In the genomic region with DNA sequence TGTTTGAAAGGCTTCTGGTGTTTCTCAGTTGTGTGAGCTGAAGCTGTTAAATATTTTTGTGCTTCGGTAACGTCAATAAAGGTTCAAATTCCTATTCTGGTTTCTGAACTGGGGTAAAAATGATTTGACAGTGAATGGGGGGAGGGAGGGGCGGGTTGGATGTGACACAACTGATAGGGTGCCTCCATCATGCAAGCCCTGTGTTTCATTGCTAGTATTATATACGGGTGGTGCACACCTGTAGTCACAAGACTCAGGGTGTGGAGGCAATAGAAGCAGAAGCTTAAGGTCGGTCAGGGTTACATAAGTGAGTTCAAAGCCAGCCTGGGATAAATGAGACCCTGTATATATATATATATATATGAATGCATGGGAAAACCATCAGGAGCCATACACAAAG, we compare ENCODE assay signal across 17 mouse cellular contexts. TPM values are rescaled to one million over a fixed set of nuclear protein-coding genes. Genes with fewer than 3 reads are reported as not detected.
A peak's percentile ranks its signal among the peaks of the same experiment; 100 is the strongest.
DNase-seq lines count a peak whose midpoint lies in the region; ATAC-seq and TF ChIP-seq lines count a peak whose summit lies in the region.
"Had no signal": no experiment of that assay in that cellular context is flagged by ENCODE, and none has a peak within 500 bp of the region (broad histone marks: within the 10 kb centered on the region; RNA-seq: fewer than 3 reads in every experiment).

No protein-coding gene starts in this region.

- no peak for DNase-seq in heart, embryonic 10.5 days (ENCODE audit: low spot score)
- DNase-seq in left cerebral cortex, adult 2 months (ENCODE audit: extremely low spot score in 1 of 2, low spot score in 2 of 2): no peak
- no peak for DNase-seq in left cerebral cortex, adult 8-10 months (ENCODE audit: low spot score in 2 of 2)
- no peak for DNase-seq in retina, embryonic 14.5 days (ENCODE audit: low spot score)
- no peak for DNase-seq in spleen, adult 18-20 months
- DNase-seq: embryo, embryonic 11 days; layer of hippocampus, postnatal 36 days; right cerebral cortex, adult 18-20 months had no signal

- H3K9me3 ChIP-seq in heart, embryonic 10.5 days: no peaks in the 10 kb centered on the region
- H3K9me3 ChIP-seq in heart, embryonic 12.5 days (replicated peaks): no peaks in the 10 kb centered on the region
- no peaks in the 10 kb centered on the region for H3K9me3 ChIP-seq in liver, embryonic 16.5 days (replicated peaks; ENCODE audit: control insufficient read depth, low read length)
- H3K9me3 ChIP-seq: midbrain, embryonic 15.5 days; neural tube, embryonic 13.5 days had no signal

- H3K9ac ChIP-seq in heart, embryonic 12.5 days: no peak overlapping the region
- H3K9ac ChIP-seq in liver, embryonic 16.5 days (ENCODE audit: low read depth, low read length): no peak overlapping the region
- H3K9ac ChIP-seq: midbrain, embryonic 15.5 days; neural tube, embryonic 13.5 days had no signal

- TF ChIP-seq CTCF in left cerebral cortex, adult 2 months (IDR thresholded peaks at IDR 0.05): no peak
- no peak for TF ChIP-seq CTCF in bone marrow, adult 2 months (IDR thresholded peaks at IDR 0.05; ENCODE audit: control insufficient read depth, insufficient read depth, low read length)

- peaks cover 61% of the 10 kb centered on the region for H3K4me1 ChIP-seq in heart, embryonic 10.5 days
- peaks cover 47% of the 10 kb centered on the region for H3K4me1 ChIP-seq in heart, embryonic 12.5 days (replicated peaks)
- H3K4me1 ChIP-seq in bone marrow, adult 2 months (ENCODE audit: control insufficient read depth, insufficient read depth, low read length): peaks cover 11% of the 10 kb centered on the region
- H3K4me1 ChIP-seq in liver, embryonic 16.5 days (ENCODE audit: control insufficient read depth, low read depth, low read length): peaks cover 27% of the 10 kb centered on the region

- TF ChIP-seq POLR2A in bone marrow, adult 2 months (IDR thresholded peaks at IDR 0.05; ENCODE audit: borderline replicate concordance, control insufficient read depth, low read depth, low read length): no peak

- intact Hi-C loops in left cerebral cortex, adult 2 months (cut with DNase I): no loop called here

- 64% methylated on average over 5 of the region's 5 CpGs for WGBS in heart, embryonic 10.5 days
- 64% methylated on average over 5 of the region's 5 CpGs for WGBS in heart, embryonic 12.5 days
- 63% methylated on average over 5 of the region's 5 CpGs for WGBS in bone marrow, adult 2 months
- 43% methylated on average over 5 of the region's 5 CpGs for WGBS in liver, embryonic 16.5 days (ENCODE audit: insufficient replicate concordance)

- H3K4me2 ChIP-seq in heart, embryonic 12.5 days: no peak overlapping the region
- H3K4me2 ChIP-seq in liver, embryonic 16.5 days (ENCODE audit: low read depth, low read length): no peak overlapping the region

- no peak for ATAC-seq in heart, embryonic 12.5 days (ENCODE audit: insufficient number of reproducible peaks, low FRiP score)
- ATAC-seq in liver, embryonic 16.5 days (ENCODE audit: low read depth): no peak

- no peak overlapping the region for H3K4me3 ChIP-seq in heart, embryonic 10.5 days
- no peak overlapping the region for H3K4me3 ChIP-seq in heart, embryonic 12.5 days
- H3K4me3 ChIP-seq in left cerebral cortex, adult 2 months: no peak overlapping the region
- H3K4me3 ChIP-seq in bone marrow, adult 2 months (replicated peaks; ENCODE audit: control insufficient read depth, low read depth, low read length): no peak overlapping the region
- no peak overlapping the region for H3K4me3 ChIP-seq in liver, embryonic 16.5 days (ENCODE audit: low read depth, low read length)
- H3K4me3 ChIP-seq: midbrain, embryonic 15.5 days; neural tube, embryonic 13.5 days had no signal

- H3K36me3 ChIP-seq in heart, embryonic 10.5 days: no peaks in the 10 kb centered on the region
- no peaks in the 10 kb centered on the region for H3K36me3 ChIP-seq in heart, embryonic 12.5 days
- H3K36me3 ChIP-seq in liver, embryonic 16.5 days (ENCODE audit: control insufficient read depth, insufficient read depth): no peaks in the 10 kb centered on the region
- H3K36me3 ChIP-seq: midbrain, embryonic 15.5 days; neural tube, embryonic 13.5 days had no signal

- peak overlapping the region; percentile 85 for H3K27ac ChIP-seq in heart, embryonic 10.5 days
- H3K27ac ChIP-seq in heart, embryonic 12.5 days (ENCODE audit: poor library complexity, severe bottlenecking): no peak overlapping the region
- peak overlapping the region; percentile 92 for H3K27ac ChIP-seq in left cerebral cortex, adult 2 months
- H3K27ac ChIP-seq in bone marrow, adult 2 months (ENCODE audit: control insufficient read depth, insufficient read depth, low read depth, low read length, poor library complexity): peak overlapping the region; percentile 88
- peak overlapping the region; percentile 84 for H3K27ac ChIP-seq in liver, embryonic 16.5 days (ENCODE audit: low read length)
- H3K27ac ChIP-seq: neural tube, embryonic 13.5 days had no signal

- H3K27me3 ChIP-seq in heart, embryonic 10.5 days (ENCODE audit: insufficient read depth, poor library complexity, severe bottlenecking): peaks cover 13% of the 10 kb centered on the region; the same call in 1 of the 2 replicates
- H3K27me3 ChIP-seq in heart, embryonic 12.5 days (replicated peaks): peaks cover 5% of the 10 kb centered on the region; the same call in 1 of the 2 replicates
- H3K27me3 ChIP-seq in liver, embryonic 16.5 days (ENCODE audit: control insufficient read depth, insufficient read depth, low read depth, low read length): no peaks in the 10 kb centered on the region

RNA-seq across cellular contexts. Expression of a gene that starts 1.4 kb away (rescaled TPM):
- 4,161 and 4,393 TPM in 2 replicates for polyA plus RNA-seq in heart, embryonic 10.5 days (2016; fragmentation: Nextera tagmentation; extraction: Ambion mirVana)
- 2,859 and 2,900 TPM in 2 replicates for polyA plus RNA-seq in heart, embryonic 12.5 days (2016; fragmentation: Nextera tagmentation; extraction: Ambion mirVana)
- total RNA-seq in left cerebral cortex, adult 2 months (2021): 100 to 1,000 TPM; 342 to 356 TPM
- 100 to 1,000 TPM; 313 to 352 (median 334) TPM for total RNA-seq in left cerebral cortex, adult 8-10 months (2022)
- 177 and 332 TPM in 2 replicates for polyA plus RNA-seq in bone marrow, adult 2 months (2011; ENCODE audit: insufficient read depth, insufficient read length, low replicate concordance, missing spikeins)
- polyA plus RNA-seq in liver, embryonic 16.5 days (2015; fragmentation: Nextera tagmentation; extraction: Ambion mirVana): 2,014 and 2,183 TPM in 2 replicates

RNA-seq across cellular contexts. Expression of a gene that starts 21.1 kb away (rescaled TPM):
- 0.13 TPM in 1 of 2 replicates, not detected in the other for polyA plus RNA-seq in heart, embryonic 10.5 days (2016; fragmentation: Nextera tagmentation; extraction: Ambion mirVana)
- not detected in 2 replicates for polyA plus RNA-seq in heart, embryonic 12.5 days (2016; fragmentation: Nextera tagmentation; extraction: Ambion mirVana)
- total RNA-seq in left cerebral cortex, adult 2 months (2021): not detected
- total RNA-seq in left cerebral cortex, adult 8-10 months (2022): not detected
- polyA plus RNA-seq in bone marrow, adult 2 months (2011; ENCODE audit: insufficient read depth, insufficient read length, low replicate concordance, missing spikeins): 1.3 and 2.6 TPM in 2 replicates
- 0.17 and 0.26 TPM in 2 replicates for polyA plus RNA-seq in liver, embryonic 16.5 days (2015; fragmentation: Nextera tagmentation; extraction: Ambion mirVana)
- total RNA-seq: adrenal gland, adult 2 months; heart, postnatal 4 days; layer of hippocampus, postnatal 36 days had no signal
- polyA plus RNA-seq: adrenal gland, adult 2 months; C2C12; neural tube, embryonic 13.5 days; urinary bladder, adult 2 months had no signal

RNA-seq across cellular contexts. Expression of a gene that starts 44.0 kb away (rescaled TPM):
- polyA plus RNA-seq in heart, embryonic 10.5 days (2016; fragmentation: Nextera tagmentation; extraction: Ambion mirVana): 40.6 and 45.1 TPM in 2 replicates
- 32.5 and 33.1 TPM in 2 replicates for polyA plus RNA-seq in heart, embryonic 12.5 days (2016; fragmentation: Nextera tagmentation; extraction: Ambion mirVana)
- total RNA-seq in left cerebral cortex, adult 2 months (2021): 10 to 100 TPM; 34.3 to 36.4 TPM
- 10 to 100 TPM; 35.7 to 41.7 (median 37.8) TPM for total RNA-seq in left cerebral cortex, adult 8-10 months (2022)
- polyA plus RNA-seq in bone marrow, adult 2 months (2011; ENCODE audit: insufficient read depth, insufficient read length, low replicate concordance, missing spikeins): 16.0 and 20.0 TPM in 2 replicates
- 22.7 and 26.1 TPM in 2 replicates for polyA plus RNA-seq in liver, embryonic 16.5 days (2015; fragmentation: Nextera tagmentation; extraction: Ambion mirVana)

RNA-seq across cellular contexts. Expression of a gene that starts 44.0 kb away (rescaled TPM):
- polyA plus RNA-seq in heart, embryonic 10.5 days (2016; fragmentation: Nextera tagmentation; extraction: Ambion mirVana): 13.9 and 14.5 TPM in 2 replicates
- 16.4 and 17.4 TPM in 2 replicates for polyA plus RNA-seq in heart, embryonic 12.5 days (2016; fragmentation: Nextera tagmentation; extraction: Ambion mirVana)
- 10 to 100 TPM; 14.6 to 16.8 TPM for total RNA-seq in left cerebral cortex, adult 2 months (2021)
- 10 to 100 TPM; 13.8 to 19.3 (median 16.5) TPM for total RNA-seq in left cerebral cortex, adult 8-10 months (2022)
- polyA plus RNA-seq in bone marrow, adult 2 months (2011; ENCODE audit: insufficient read depth, insufficient read length, low replicate concordance, missing spikeins): 6.0 and 19.3 TPM in 2 replicates
- polyA plus RNA-seq in liver, embryonic 16.5 days (2015; fragmentation: Nextera tagmentation; extraction: Ambion mirVana): 7.2 and 7.4 TPM in 2 replicates
